Mouse (Mus musculus) erythroblast, embryonic 14.5 days (primary cell): ENCODE data around the gene Prkcb. TPM values are rescaled to one million over a fixed set of nuclear protein-coding genes. Genes with fewer than 3 reads are reported as not detected.

ENCODE experiments used
- H3K27me3 ChIP-seq: 2 replicates; pipeline ENCODE4 v1.6.1; 2012; ENCODE audit warnings: inconsistent platforms; ENCODE audit not compliant: control insufficient read depth
- H3K36me3 ChIP-seq: 2 replicates; pipeline ENCODE4 v1.6.1; 2012; ENCODE audit warnings: mild to moderate bottlenecking, inconsistent platforms; ENCODE audit not compliant: control insufficient read depth
- H3K4me1 ChIP-seq: 2 replicates; pipeline ENCODE4 v1.6.1; 2012; ENCODE audit warnings: inconsistent platforms; ENCODE audit not compliant: control insufficient read depth
- H3K4me3 ChIP-seq: replicated peaks from 2 replicates; pipeline ENCODE3; 2012; ENCODE audit warnings: moderate library complexity, mild to moderate bottlenecking, inconsistent platforms
- H3K9me3 ChIP-seq: 2 replicates; pipeline ENCODE4 v1.6.1; 2012; ENCODE audit warnings: low read length, inconsistent platforms, mixed read lengths; ENCODE audit not compliant: control insufficient read depth
- GATA1 ChIP-seq: IDR thresholded peaks from 2 replicates; pipeline ENCODE4 v1.6.1; 2012; ENCODE audit warnings: low read length, inconsistent platforms, mixed read lengths
- TAL1 ChIP-seq: IDR thresholded peaks from 3 replicates; pipeline ENCODE4 v1.6.1; 2012; ENCODE audit warnings: low read length, inconsistent platforms, mixed read lengths
- polyA plus RNA-seq: library from polyadenylated mRNA; stranded (reverse); fragments of >175 nt; gene quantifications from 2 replicates; pipeline ENCODE4 v1.2.3, GENCODE M21; 2012

The Prkcb gene
- polyA plus RNA-seq, 1 experiment, result not detected

GRCm38 (mm10) chr7:122475038-122475437 is 186.5 kb downstream of the Prkcb start:
- no peaks in the 10 kb centered on the region for H3K36me3 ChIP-seq
- TF ChIP-seq TAL1 (no peak), GATA1 (no peak)
- no peaks in the 10 kb centered on the region for H3K27me3 ChIP-seq
- no peaks in the 10 kb centered on the region for H3K4me1 ChIP-seq
- H3K4me3 ChIP-seq, result no peak overlapping the region
- H3K9me3 ChIP-seq, result peaks cover 5% of the 10 kb centered on the region

GRCm38 (mm10) chr7:122476697-122477096 is 188.1 kb downstream of the Prkcb start:
- H3K36me3 ChIP-seq, result no peaks in the 10 kb centered on the region
- H3K4me1 ChIP-seq, result no peaks in the 10 kb centered on the region
- no peaks in the 10 kb centered on the region for H3K27me3 ChIP-seq
- TF ChIP-seq GATA1, result no peak
- TF ChIP-seq TAL1, result no peak
- H3K9me3 ChIP-seq, result peaks cover 5% of the 10 kb centered on the region
- no peak overlapping the region for H3K4me3 ChIP-seq

- H3K4me3 ChIP-seq, result no peak overlapping the region
- no peaks in the 10 kb centered on the region for H3K4me1 ChIP-seq
- H3K27me3 ChIP-seq, result no peaks in the 10 kb centered on the region
- TF ChIP-seq TAL1 (no peak), GATA1 (no peak)
- no peaks in the 10 kb centered on the region for H3K36me3 ChIP-seq
- peaks cover 5% of the 10 kb centered on the region for H3K9me3 ChIP-seq
Measured at GRCm38 (mm10) chr7:122477118-122477517, 188.6 kb downstream of the Prkcb start.

GRCm38 (mm10) chr7:122477566-122478564 is 189.3 kb downstream of the Prkcb start:
- no peaks in the 10 kb centered on the region for H3K27me3 ChIP-seq
- peaks cover 5% of the 10 kb centered on the region for H3K9me3 ChIP-seq
- TF ChIP-seq TAL1 (no peak), GATA1 (no peak)
- H3K4me3 ChIP-seq, result no peak overlapping the region
- H3K36me3 ChIP-seq, result no peaks in the 10 kb centered on the region
- no peaks in the 10 kb centered on the region for H3K4me1 ChIP-seq

- TF ChIP-seq TAL1 (no peak), GATA1 (no peak)
- Histone ChIP-seq H3K27me3 (no peaks in the 10 kb centered on the region), H3K9me3 (no peaks in the 10 kb centered on the region; the same call in 1 of the 2 replicates)
Measured at GRCm38 (mm10) chr7:122483949-122484348, 195.4 kb downstream of the Prkcb start.

GRCm38 (mm10) chr7:122487929-122488571 is 199.5 kb downstream of the Prkcb start:
- H3K36me3 ChIP-seq, result no peaks in the 10 kb centered on the region
- H3K4me3 ChIP-seq, result no peak overlapping the region
- no peaks in the 10 kb centered on the region for H3K9me3 ChIP-seq
- no peaks in the 10 kb centered on the region for H3K27me3 ChIP-seq
- TF ChIP-seq GATA1 (no peak), TAL1 (no peak)
- H3K4me1 ChIP-seq, result no peaks in the 10 kb centered on the region

More at GRCm38 (mm10) chr7:122483949-122484348, 195.4 kb downstream of the Prkcb start:
- Histone ChIP-seq H3K4me1 (no peaks in the 10 kb centered on the region), H3K36me3 (no peaks in the 10 kb centered on the region), H3K4me3 (no peak overlapping the region)

- TF ChIP-seq TAL1, result no peak
- TF ChIP-seq GATA1, result no peak
- no peaks in the 10 kb centered on the region for H3K36me3 ChIP-seq
- no peaks in the 10 kb centered on the region for H3K9me3 ChIP-seq
- no peak overlapping the region for H3K4me3 ChIP-seq
- H3K4me1 ChIP-seq, result no peaks in the 10 kb centered on the region
- H3K27me3 ChIP-seq, result no peaks in the 10 kb centered on the region
Measured at GRCm38 (mm10) chr7:122492041-122492440, 203.5 kb downstream of the Prkcb start.

- H3K9me3 ChIP-seq, result no peaks in the 10 kb centered on the region
- no peaks in the 10 kb centered on the region for H3K4me1 ChIP-seq
- H3K27me3 ChIP-seq, result no peaks in the 10 kb centered on the region
- H3K4me3 ChIP-seq, result no peak overlapping the region
- H3K36me3 ChIP-seq, result no peaks in the 10 kb centered on the region
- TF ChIP-seq GATA1, result no peak
- no peak for TF ChIP-seq TAL1
Measured at GRCm38 (mm10) chr7:122492936-122493335, 204.4 kb downstream of the Prkcb start.

GRCm38 (mm10) chr7:122494088-122494487 is 205.5 kb downstream of the Prkcb start:
- Histone ChIP-seq H3K4me3 (no peak overlapping the region), H3K27me3 (no peaks in the 10 kb centered on the region), H3K9me3 (no peaks in the 10 kb centered on the region), H3K36me3 (no peaks in the 10 kb centered on the region), H3K4me1 (no peaks in the 10 kb centered on the region)
- no peak for TF ChIP-seq GATA1
- no peak for TF ChIP-seq TAL1
